Mouse (Mus musculus) bone marrow macrophage, adult 2 months (primary cell): ENCODE results near the gene Fmnl3.

Experiments
- CTCF ChIP-seq: IDR thresholded peaks from 2 replicates; pipeline ENCODE4 v1.5.1; 2012; ENCODE audit warnings: low read depth, mild to moderate bottlenecking, low read length, moderate library complexity
- POLR2A ChIP-seq: IDR thresholded peaks from 2 replicates; pipeline ENCODE4 v1.6.1; 2012; ENCODE audit warnings: mild to moderate bottlenecking, low read depth, low read length, borderline replicate concordance

GRCm38 (mm10) chr15:99372761-99373160 is 2.5 kb upstream of the Fmnl3 start:
- TF ChIP-seq POLR2A, result no peak
- TF ChIP-seq CTCF, result no peak
